Comparison of ENCODE assay signal across 8 mouse cellular contexts in the genomic region with DNA sequence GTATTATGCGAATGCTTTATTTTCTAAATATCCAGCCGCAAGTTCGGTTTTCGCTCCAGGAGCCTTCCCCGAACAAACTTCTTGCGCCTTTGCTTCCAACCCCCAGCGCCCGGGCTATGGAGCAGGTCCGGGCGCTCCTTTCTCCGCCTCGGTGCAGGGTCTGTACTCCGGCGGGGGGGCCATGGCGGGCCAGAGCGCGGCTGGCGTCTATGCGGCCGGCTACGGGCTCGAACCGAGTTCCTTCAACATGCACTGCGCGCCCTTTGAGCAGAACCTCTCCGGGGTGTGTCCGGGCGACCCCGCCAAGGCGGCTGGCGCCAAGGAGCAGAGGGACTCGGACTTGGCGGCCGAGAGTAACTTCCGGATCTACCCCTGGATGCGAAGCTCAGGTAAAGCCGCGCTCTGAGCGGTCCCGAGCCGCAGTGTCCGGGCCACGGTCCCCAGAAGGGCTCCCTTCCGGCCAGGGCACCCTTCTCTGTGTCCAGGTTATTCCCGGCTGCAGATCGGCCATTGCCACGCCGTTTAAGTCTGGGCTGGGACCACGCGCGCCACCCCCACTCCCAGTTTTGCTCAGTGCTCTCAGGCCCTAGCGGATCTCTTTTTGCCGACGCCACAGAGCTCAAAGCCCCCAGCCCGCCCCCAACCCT. TPM values are rescaled to one million over a fixed set of nuclear protein-coding genes. Genes with fewer than 3 reads are reported as not detected.
DNase-seq lines count a peak whose midpoint lies in the region; ATAC-seq and TF ChIP-seq lines count a peak whose summit lies in the region.

No protein-coding gene starts in this region.

- no peaks in the 10 kb centered on the region for H3K36me3 ChIP-seq in forebrain, embryonic 10.5 days (replicated peaks)
- H3K36me3 ChIP-seq in forebrain, embryonic 14.5 days (ENCODE audit: control insufficient read depth, insufficient read depth, low read length), result no peaks in the 10 kb centered on the region
- H3K36me3 ChIP-seq in C2C12 (ENCODE audit: control insufficient read depth, insufficient read depth), result no peaks in the 10 kb centered on the region
- no peaks in the 10 kb centered on the region for H3K36me3 ChIP-seq in hindbrain, embryonic 10.5 days
- H3K36me3 ChIP-seq in limb, embryonic 11.5 days (ENCODE audit: control insufficient read depth, insufficient read depth, low read length), result no peaks in the 10 kb centered on the region

- H3K4me2 ChIP-seq in forebrain, embryonic 14.5 days (ENCODE audit: low read length), result no peak overlapping the region
- H3K4me2 ChIP-seq in limb, embryonic 11.5 days (ENCODE audit: low read depth, severe bottlenecking), result peak overlapping the region; percentile 64

- peak overlapping the region; percentile 42 for H3ac ChIP-seq in C2C12 (ENCODE audit: control insufficient read depth, insufficient read length, low read depth)

- under 1% methylated on average over 55 of the region's 55 CpGs for WGBS in forebrain, embryonic 10.5 days
- under 1% methylated on average over 55 of the region's 55 CpGs for WGBS in forebrain, embryonic 14.5 days
- under 1% methylated on average over 55 of the region's 55 CpGs for WGBS in hindbrain, embryonic 10.5 days
- WGBS in limb, embryonic 11.5 days, result under 1% methylated on average over 55 of the region's 55 CpGs

- H3K4me1 ChIP-seq in forebrain, embryonic 10.5 days, result peaks cover 36% of the 10 kb centered on the region
- no peaks in the 10 kb centered on the region for H3K4me1 ChIP-seq in forebrain, embryonic 14.5 days (ENCODE audit: control insufficient read depth, insufficient read depth, low read length)
- H3K4me1 ChIP-seq in hindbrain, embryonic 10.5 days (replicated peaks), result peaks cover 27% of the 10 kb centered on the region
- H3K4me1 ChIP-seq in limb, embryonic 11.5 days (ENCODE audit: control insufficient read depth, insufficient read depth, low read length), result peaks cover 14% of the 10 kb centered on the region; the same call in 1 of the 2 replicates

- peaks cover 100% of the 10 kb centered on the region for H3K27me3 ChIP-seq in forebrain, embryonic 10.5 days (ENCODE audit: poor library complexity, severe bottlenecking)
- H3K27me3 ChIP-seq in forebrain, embryonic 14.5 days (replicated peaks; ENCODE audit: control insufficient read depth, insufficient read depth, low read length), result peaks cover 97% of the 10 kb centered on the region
- peaks cover 91% of the 10 kb centered on the region for H3K27me3 ChIP-seq in C2C12 (ENCODE audit: control insufficient read depth, insufficient read depth, insufficient read length)
- peaks cover 100% of the 10 kb centered on the region for H3K27me3 ChIP-seq in hindbrain, embryonic 10.5 days (ENCODE audit: insufficient read depth, poor library complexity, severe bottlenecking)
- peaks cover 73% of the 10 kb centered on the region for H3K27me3 ChIP-seq in limb, embryonic 11.5 days (ENCODE audit: control insufficient read depth, insufficient read depth, low read length)

- H3K9me3 ChIP-seq in forebrain, embryonic 10.5 days, result no peaks in the 10 kb centered on the region
- H3K9me3 ChIP-seq in forebrain, embryonic 14.5 days (replicated peaks; ENCODE audit: control insufficient read depth, low read length), result no peaks in the 10 kb centered on the region
- H3K9me3 ChIP-seq in hindbrain, embryonic 10.5 days, result no peaks in the 10 kb centered on the region
- H3K9me3 ChIP-seq in limb, embryonic 11.5 days (ENCODE audit: control insufficient read depth, low read length), result no peaks in the 10 kb centered on the region

- peak overlapping the region; percentile 33 for H3K4me3 ChIP-seq in forebrain, embryonic 10.5 days
- H3K4me3 ChIP-seq in forebrain, embryonic 14.5 days (ENCODE audit: low read depth, low read length), result no peak overlapping the region
- H3K4me3 ChIP-seq in C2C12 (ENCODE audit: insufficient read depth, poor library complexity, severe bottlenecking), result no peak overlapping the region
- H3K4me3 ChIP-seq in hindbrain, embryonic 10.5 days, result peak overlapping the region; percentile 37
- H3K4me3 ChIP-seq in limb, embryonic 11.5 days (ENCODE audit: low read depth, low read length), result peak overlapping the region; percentile 35

- H3K9ac ChIP-seq in forebrain, embryonic 14.5 days (ENCODE audit: low read length), result no peak overlapping the region
- peak overlapping the region; percentile 46 for H3K9ac ChIP-seq in limb, embryonic 11.5 days (ENCODE audit: low read length)

- DNase-seq in forebrain, embryonic 10.5 days (ENCODE audit: extremely low spot score, low spot score), result no peak
- no peak for DNase-seq in forebrain, embryonic 14.5 days (ENCODE audit: low spot score)
- peak; percentile 58 for DNase-seq in hindbrain, embryonic 10.5 days (ENCODE audit: low spot score)
- DNase-seq in limb, embryonic 11.5 days (ENCODE audit: low spot score), result no peak
- DNase-seq in retina, embryonic 14.5 days (ENCODE audit: low spot score), result no peak
- no peak for DNase-seq in thymus, postnatal 4 days
- no peak for DNase-seq in embryo, embryonic 11 days

- TF ChIP-seq CTCF in C2C12 (IDR thresholded peaks at IDR 0.05; ENCODE audit: control insufficient read depth, insufficient read depth, insufficient read length), result no peak

- no peak overlapping the region for H3K27ac ChIP-seq in forebrain, embryonic 10.5 days
- H3K27ac ChIP-seq in forebrain, embryonic 14.5 days (ENCODE audit: low read depth, low read length), result no peak overlapping the region
- no peak overlapping the region for H3K27ac ChIP-seq in hindbrain, embryonic 10.5 days
- no peak overlapping the region; the same call in 1 of the 2 replicates for H3K27ac ChIP-seq in limb, embryonic 11.5 days (replicated peaks; ENCODE audit: low read depth, low read length)

- no peaks in the 10 kb centered on the region for H3K79me3 ChIP-seq in C2C12 (ENCODE audit: low read depth)

- no peaks in the 10 kb centered on the region for H3K79me2 ChIP-seq in C2C12 (ENCODE audit: control insufficient read depth, insufficient read depth)

- no peak for ATAC-seq in forebrain, embryonic 14.5 days
- ATAC-seq in limb, embryonic 11.5 days (ENCODE audit: insufficient number of reproducible peaks, low FRiP score, low TSS enrichment, low read depth), result no peak

TF ChIP-seq in C2C12, 6 proteins besides CTCF, POLR2A, EP300 and RAD21:
- TF ChIP-seq MYOD1 (IDR thresholded peaks at IDR 0.05; ENCODE audit: control insufficient read depth, insufficient read length, low read depth) (no peak), FOSL1 (IDR thresholded peaks at IDR 0.05; ENCODE audit: insufficient read depth, low read length, poor library complexity, severe bottlenecking) (no peak), MAX (IDR thresholded peaks at IDR 0.05) (no peak), USF1 (IDR thresholded peaks at IDR 0.05; ENCODE audit: low read depth) (no peak), CEBPB (IDR thresholded peaks at IDR 0.05; ENCODE audit: low read depth) (no peak), MYOG (IDR thresholded peaks at IDR 0.05; ENCODE audit: control insufficient read depth, extremely low read depth, insufficient read length) (no peak)

RNA-seq across cellular contexts. Expression of a gene that starts 0.4 kb away (rescaled TPM):
- polyA plus RNA-seq in forebrain, embryonic 10.5 days (2016; fragmentation: Nextera tagmentation; extraction: Ambion mirVana), result not detected in 2 replicates
- not detected in 2 replicates for polyA plus RNA-seq in forebrain, embryonic 14.5 days (2014; fragmentation: Nextera tagmentation; extraction: Ambion mirVana)
- 0.04 TPM for polyA plus RNA-seq in C2C12 (2012; fragmentation: generic; extraction: Trizol)
- polyA plus RNA-seq in hindbrain, embryonic 10.5 days (2016; fragmentation: Nextera tagmentation; extraction: Ambion mirVana), result not detected in 2 replicates
- 3.7 and 4.3 TPM in 2 replicates for polyA plus RNA-seq in limb, embryonic 11.5 days (2014; fragmentation: Nextera tagmentation; extraction: Ambion mirVana)

RNA-seq across cellular contexts. Expression of a gene that starts 5.2 kb away (rescaled TPM):
- not detected in 2 replicates for polyA plus RNA-seq in forebrain, embryonic 10.5 days (2016; fragmentation: Nextera tagmentation; extraction: Ambion mirVana)
- not detected in 2 replicates for polyA plus RNA-seq in forebrain, embryonic 14.5 days (2014; fragmentation: Nextera tagmentation; extraction: Ambion mirVana)
- 0.02 TPM for polyA plus RNA-seq in C2C12 (2012; fragmentation: generic; extraction: Trizol)
- polyA plus RNA-seq in hindbrain, embryonic 10.5 days (2016; fragmentation: Nextera tagmentation; extraction: Ambion mirVana), result 0.08 TPM in 1 of 2 replicates, not detected in the other
- 0.38 and 0.89 TPM in 2 replicates for polyA plus RNA-seq in limb, embryonic 11.5 days (2014; fragmentation: Nextera tagmentation; extraction: Ambion mirVana)

RNA-seq across cellular contexts. Expression of a gene that starts 5.4 kb away (rescaled TPM):
- not detected in 2 replicates for polyA plus RNA-seq in forebrain, embryonic 10.5 days (2016; fragmentation: Nextera tagmentation; extraction: Ambion mirVana)
- not detected in 2 replicates for polyA plus RNA-seq in forebrain, embryonic 14.5 days (2014; fragmentation: Nextera tagmentation; extraction: Ambion mirVana)
- 0.05 TPM for polyA plus RNA-seq in C2C12 (2012; fragmentation: generic; extraction: Trizol)
- polyA plus RNA-seq in hindbrain, embryonic 10.5 days (2016; fragmentation: Nextera tagmentation; extraction: Ambion mirVana), result 0.31 TPM in 1 of 2 replicates, not detected in the other
- polyA plus RNA-seq in limb, embryonic 11.5 days (2014; fragmentation: Nextera tagmentation; extraction: Ambion mirVana), result 1.9 and 2.8 TPM in 2 replicates

RNA-seq across cellular contexts. Expression of a gene that starts 15.6 kb away (rescaled TPM):
- not detected in 2 replicates for polyA plus RNA-seq in forebrain, embryonic 10.5 days (2016; fragmentation: Nextera tagmentation; extraction: Ambion mirVana)
- not detected in 2 replicates for polyA plus RNA-seq in forebrain, embryonic 14.5 days (2014; fragmentation: Nextera tagmentation; extraction: Ambion mirVana)
- polyA plus RNA-seq in C2C12 (2012; fragmentation: generic; extraction: Trizol), result not detected
- not detected in 2 replicates for polyA plus RNA-seq in hindbrain, embryonic 10.5 days (2016; fragmentation: Nextera tagmentation; extraction: Ambion mirVana)
- polyA plus RNA-seq in limb, embryonic 11.5 days (2014; fragmentation: Nextera tagmentation; extraction: Ambion mirVana), result 1.7 and 1.8 TPM in 2 replicates

RNA-seq across cellular contexts. Expression of a gene that starts 16.3 kb away (rescaled TPM):
- polyA plus RNA-seq in forebrain, embryonic 10.5 days (2016; fragmentation: Nextera tagmentation; extraction: Ambion mirVana), result not detected in 2 replicates
- 0.15 TPM in 1 of 2 replicates, not detected in the other for polyA plus RNA-seq in forebrain, embryonic 14.5 days (2014; fragmentation: Nextera tagmentation; extraction: Ambion mirVana)
- polyA plus RNA-seq in C2C12 (2012; fragmentation: generic; extraction: Trizol), result not detected
- 0.14 and 6.3 TPM in 2 replicates for polyA plus RNA-seq in hindbrain, embryonic 10.5 days (2016; fragmentation: Nextera tagmentation; extraction: Ambion mirVana)
- polyA plus RNA-seq in limb, embryonic 11.5 days (2014; fragmentation: Nextera tagmentation; extraction: Ambion mirVana), result 2.1 and 2.6 TPM in 2 replicates

Comparison
In these comparisons a context has a peak if more than half of its experiments do, and no peak if none do; other contexts are left out.
1. H3K4me3 ChIP-seq: peak in forebrain, embryonic 10.5 days (single experiment), hindbrain, embryonic 10.5 days (single experiment) and limb, embryonic 11.5 days (single experiment); none in forebrain, embryonic 14.5 days (single experiment) and C2C12 (single experiment).